Mouse (Mus musculus) embryo, embryonic 9.5 days (tissue): Measurements from ENCODE around the gene Saxo1.

Experiments used
- DNase-seq: peaks from one replicate; pipeline ENCODE4 v3.0.0-alpha.2; 2017; ENCODE audit errors: extremely low spot score

The Saxo1 gene

GRCm38 (mm10) chr4:86527162-86528136 lies 30.7 kb downstream of the Saxo1 start:
- DNase-seq: peak; percentile 50

GRCm38 (mm10) chr4:86524483-86524882 lies 33.6 kb downstream of the Saxo1 start:
- no peak for DNase-seq

GRCm38 (mm10) chr4:86523771-86524170 lies 34.4 kb downstream of the Saxo1 start:
- DNase-seq: no peak

DNA sequence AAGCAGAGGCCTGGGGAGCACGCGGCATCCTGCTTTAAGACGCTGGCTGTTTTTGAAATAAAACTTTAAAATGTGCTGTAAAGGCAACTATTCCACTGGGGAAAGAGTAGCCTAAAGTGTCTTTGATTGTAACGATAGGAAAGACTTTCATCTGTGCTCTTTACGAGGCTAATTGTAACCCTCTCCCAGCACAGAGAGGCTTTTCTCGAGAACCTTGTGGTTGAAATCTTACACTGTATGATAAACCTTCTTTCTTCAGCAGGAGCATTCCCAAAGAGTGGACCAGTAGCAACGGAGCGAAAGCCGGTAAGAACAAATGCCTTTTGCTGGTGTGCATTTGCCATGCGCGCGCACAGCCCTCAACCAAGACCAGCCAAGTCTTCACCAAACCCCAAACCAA lies 37.4 kb downstream of the Saxo1 start:
- DNase-seq: no peak

DNA sequence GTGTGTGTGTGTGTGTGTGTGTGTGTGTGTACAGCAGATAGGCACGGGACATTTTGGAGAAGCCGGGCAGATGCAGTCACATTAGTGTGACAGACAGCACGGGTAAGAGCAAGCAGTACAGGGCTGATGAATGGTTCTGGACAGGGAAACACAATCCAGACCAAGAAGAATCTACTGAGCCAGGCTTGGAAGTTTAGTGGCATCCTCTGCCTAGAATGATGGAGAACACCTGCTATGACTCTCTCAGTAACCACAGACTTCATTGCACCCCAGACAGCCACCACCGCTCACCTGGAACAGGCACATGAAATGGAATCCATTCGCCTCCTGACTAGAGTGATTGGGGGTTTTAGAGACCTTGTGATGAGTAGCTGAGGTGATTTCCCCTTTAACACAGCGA lies 38.2 kb downstream of the Saxo1 start:
- DNase-seq: no peak

DNA sequence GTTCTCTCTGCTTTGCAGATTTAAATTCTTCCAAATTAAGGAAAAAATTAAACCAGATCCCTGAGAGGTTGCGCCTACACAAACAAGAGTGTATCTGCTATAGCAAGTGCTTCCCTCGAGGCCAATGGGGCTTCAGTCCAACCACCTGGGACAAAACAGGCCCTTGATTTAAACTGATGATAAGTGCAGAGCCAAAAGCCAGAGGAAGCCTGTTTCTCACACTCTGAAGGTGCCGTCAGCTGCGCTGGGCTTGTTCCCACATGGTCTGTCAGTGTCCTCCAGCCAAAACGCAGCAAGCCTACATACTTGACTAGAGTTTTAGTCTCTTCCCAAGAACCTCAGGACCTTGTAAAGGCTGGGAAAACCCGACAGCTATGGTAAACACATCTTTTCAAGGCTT lies 53.5 kb downstream of the Saxo1 start:
- DNase-seq: no peak

- no peak for DNase-seq
These were observed 58.6 kb downstream of the Saxo1 start for GRCm38 (mm10) chr4:86499561-86499960.

DNA sequence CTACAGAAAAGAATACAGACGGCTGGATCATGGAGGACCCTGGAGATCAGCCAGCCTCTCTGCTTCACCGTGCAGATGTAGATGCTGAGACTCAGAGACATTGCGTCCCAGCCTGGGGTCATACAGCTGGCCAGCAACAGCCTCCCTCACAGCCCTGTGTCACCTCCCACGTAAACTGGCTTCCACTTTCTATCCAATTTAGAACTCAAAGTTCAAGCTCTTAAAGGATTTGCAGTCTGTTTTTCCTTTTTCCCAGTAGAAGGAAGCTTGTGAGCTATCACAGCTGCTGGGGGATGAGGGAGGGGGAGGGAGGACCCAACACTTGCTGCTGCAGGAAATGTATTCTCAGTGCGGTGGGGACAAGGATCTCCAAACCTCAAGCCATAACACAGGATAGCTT lies 59.4 kb downstream of the Saxo1 start:
- no peak for DNase-seq

DNA sequence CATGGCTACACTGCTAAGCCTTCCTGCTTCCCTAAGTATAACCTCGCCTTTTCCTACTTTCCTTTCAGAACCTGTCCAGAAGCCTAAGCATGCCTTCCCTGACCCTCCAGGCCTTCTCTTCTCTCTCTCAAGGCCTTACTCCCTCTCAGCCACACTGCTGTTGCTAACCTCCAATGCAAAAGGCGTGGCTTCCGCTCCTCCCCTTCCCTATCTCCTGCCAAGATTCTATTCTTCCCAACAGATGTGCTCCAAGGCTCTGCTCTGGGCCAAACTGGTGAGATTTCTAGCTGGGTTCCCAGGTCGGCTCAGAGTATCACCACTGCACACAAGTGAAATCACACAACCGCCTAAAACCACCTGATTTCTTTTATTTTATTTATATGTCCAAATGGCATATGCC lies 69.0 kb downstream of the Saxo1 start:
- no peak for DNase-seq

DNA sequence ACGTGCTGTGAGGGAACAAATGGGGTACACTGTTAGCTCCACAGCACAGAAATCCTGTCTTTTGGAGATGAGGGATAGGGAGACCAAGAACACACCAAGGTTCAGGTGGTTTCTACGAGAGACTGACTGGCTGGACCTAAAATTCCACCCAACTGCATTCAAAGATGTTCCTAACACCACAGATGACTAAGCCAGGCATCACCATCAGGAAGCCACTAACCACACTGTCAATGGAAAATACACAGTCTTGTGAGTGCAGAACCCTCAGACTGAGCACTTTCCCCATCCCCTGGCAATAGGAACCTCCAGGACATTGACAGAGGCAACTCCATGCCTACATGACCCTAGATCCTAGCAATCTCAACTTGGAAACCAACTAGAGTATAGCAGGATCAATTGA lies 71.2 kb downstream of the Saxo1 start:
- DNase-seq: no peak

GRCm38 (mm10) chr4:86486491-86486890 lies 71.6 kb downstream of the Saxo1 start:
- DNase-seq: no peak

DNA sequence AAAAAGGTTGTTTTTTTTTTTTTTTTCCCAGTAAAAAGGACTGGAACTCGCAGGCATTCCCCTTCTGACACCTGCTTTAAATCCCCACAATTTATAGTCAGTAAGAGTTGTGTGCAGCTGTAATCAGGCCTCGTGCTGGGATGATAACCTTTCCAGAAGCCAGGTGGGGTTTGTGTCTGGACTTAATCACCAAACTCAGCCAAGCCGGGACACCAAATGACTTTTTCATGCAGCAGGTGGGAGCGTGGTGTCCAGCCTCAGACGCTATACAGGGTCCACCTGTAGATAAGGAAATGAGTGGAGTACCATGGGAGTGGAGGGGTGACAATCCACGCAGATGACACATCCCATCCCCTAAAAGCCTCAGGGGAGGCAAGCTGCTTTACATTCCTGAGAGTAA lies 73.1 kb downstream of the Saxo1 start:
- no peak for DNase-seq

GRCm38 (mm10) chr4:86483686-86484085 lies 74.4 kb downstream of the Saxo1 start:
- no peak for DNase-seq

- no peak for DNase-seq
These were observed 75.0 kb downstream of the Saxo1 start for GRCm38 (mm10) chr4:86483013-86483615.

DNA sequence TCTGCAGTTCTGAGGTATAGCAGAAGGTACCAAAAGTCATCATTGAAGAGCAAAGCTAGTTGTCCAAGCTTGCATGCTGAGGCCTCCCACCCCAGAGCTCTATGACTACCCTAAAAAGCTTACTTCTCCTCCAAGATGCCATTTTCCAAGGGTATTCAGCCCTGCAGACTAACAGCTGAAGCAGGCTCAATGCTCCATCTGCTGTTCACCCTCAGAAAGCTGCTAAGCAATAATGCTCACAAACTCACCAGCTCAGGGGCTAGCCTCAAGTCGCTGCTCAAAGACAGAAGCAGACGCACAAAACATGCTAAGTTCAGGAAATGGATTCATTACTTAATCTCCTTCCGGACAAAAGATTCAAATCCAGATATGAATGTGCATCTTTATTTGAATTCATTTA lies 77.2 kb downstream of the Saxo1 start:
- no peak for DNase-seq

GRCm38 (mm10) chr4:86464808-86465207 lies 93.3 kb downstream of the Saxo1 start:
- DNase-seq: no peak

- DNase-seq: no peak
These were observed 107.7 kb downstream of the Saxo1 start for GRCm38 (mm10) chr4:86450468-86450867.

DNA sequence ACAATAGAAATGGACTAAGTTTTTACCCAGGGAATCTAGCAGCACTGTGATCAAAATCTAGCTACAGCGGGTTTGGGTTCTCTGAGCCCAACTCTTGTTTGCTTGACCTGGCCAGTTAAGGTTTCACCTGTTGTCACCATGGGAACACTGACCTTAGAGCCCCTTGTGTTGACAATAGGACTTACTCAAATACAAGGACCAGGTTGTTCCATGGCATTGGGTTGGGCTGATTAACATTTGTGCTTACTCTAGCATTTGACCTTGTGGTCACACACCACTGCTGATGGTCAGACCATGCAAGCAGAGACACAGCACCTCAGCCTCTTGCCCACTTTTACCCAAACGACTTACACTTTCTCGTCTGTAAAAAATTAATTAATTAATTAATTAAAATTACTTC lies 121.8 kb downstream of the Saxo1 start:
- no peak for DNase-seq

DNA sequence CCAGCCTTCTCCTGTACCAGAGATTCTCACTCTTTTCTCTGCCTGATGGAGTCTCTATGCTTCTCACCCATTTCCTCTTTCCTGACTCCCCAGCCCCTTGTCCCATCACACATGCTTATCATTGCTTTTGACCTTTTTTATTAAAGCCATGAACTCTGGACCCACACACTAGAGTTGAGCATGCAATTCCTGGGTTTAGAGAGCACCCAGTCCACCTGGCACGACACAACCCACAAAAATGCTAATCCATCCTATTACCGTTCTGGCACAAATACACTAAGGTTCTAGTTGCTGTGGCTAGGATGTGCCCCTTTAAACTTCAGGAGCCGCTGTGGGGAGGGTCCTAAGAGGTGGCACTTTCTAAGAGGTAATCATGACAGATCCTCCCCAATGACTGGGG lies 122.5 kb downstream of the Saxo1 start:
- no peak for DNase-seq

- DNase-seq: no peak
These were observed 129.9 kb downstream of the Saxo1 start for GRCm38 (mm10) chr4:86428091-86428745.

GRCm38 (mm10) chr4:86427312-86427711 lies 130.8 kb downstream of the Saxo1 start:
- no peak for DNase-seq

GRCm38 (mm10) chr4:86426549-86426948 lies 131.6 kb downstream of the Saxo1 start:
- no peak for DNase-seq

DNA sequence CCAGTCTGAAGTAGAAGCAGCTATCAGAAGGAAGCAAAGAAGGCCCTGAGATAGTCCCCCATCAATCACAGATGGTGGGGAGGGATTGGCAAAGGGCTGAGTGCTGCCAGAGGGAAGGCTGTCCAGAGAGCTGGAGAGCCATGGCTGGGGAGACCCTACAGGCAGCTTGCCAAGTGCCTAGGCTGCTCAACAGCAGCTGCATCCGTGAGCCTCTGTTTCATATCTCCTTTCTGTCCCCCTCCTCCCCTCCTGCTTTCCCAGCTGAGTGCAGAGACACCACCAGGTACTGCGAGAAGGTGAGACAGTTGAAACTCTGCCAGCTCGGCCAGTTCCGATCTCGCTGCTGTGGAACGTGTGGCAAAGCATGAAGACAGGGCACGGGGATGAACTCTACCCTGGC lies 132.5 kb downstream of the Saxo1 start:
- no peak for DNase-seq
